Mouse (Mus musculus) E14TG2a.4 (cell line): Measurements from ENCODE around the gene Bcl7c.

Experiments
- CTCF ChIP-seq: conservative IDR thresholded peaks from 2 replicates; pipeline ENCODE4 v1.5.1; 2014; ENCODE audit warnings: low read length
- POU5F1 ChIP-seq: IDR thresholded peaks from 2 replicates; pipeline ENCODE4 v1.6.1; 2014; ENCODE audit warnings: low read length, borderline replicate concordance

- no peak for TF ChIP-seq CTCF
- no peak for TF ChIP-seq POU5F1
Observed at GRCm38 (mm10) chr7:127681888-127682553, 26.7 kb downstream of the Bcl7c start.
